Mouse (Mus musculus) brain, embryonic 18.5 days (tissue): ENCODE measurements around the gene Scfd2.

Experiments used
- DNase-seq: peaks from one replicate; pipeline ENCODE4 v3.0.0-alpha.2; 2012; ENCODE audit warnings: low read depth, low spot score

Scfd2 gene

GRCm38 (mm10) chr5:74277712-74278111 lies 253.8 kb downstream of the Scfd2 start:
- DNase-seq = peak; percentile 83

GRCm38 (mm10) chr5:74277216-74277615 lies 254.3 kb downstream of the Scfd2 start:
- DNase-seq = no peak

- DNase-seq = no peak
Measured at GRCm38 (mm10) chr5:74273313-74273712, 258.2 kb downstream of the Scfd2 start.

- DNase-seq = no peak
Measured at GRCm38 (mm10) chr5:74267736-74268369, 263.7 kb downstream of the Scfd2 start.

- no peak for DNase-seq
Measured at GRCm38 (mm10) chr5:74267196-74267595, 264.4 kb downstream of the Scfd2 start.

- no peak for DNase-seq
Measured at GRCm38 (mm10) chr5:74266476-74266819, 265.1 kb downstream of the Scfd2 start.

GRCm38 (mm10) chr5:74265601-74266475 lies 265.7 kb downstream of the Scfd2 start:
- DNase-seq = no peak

GRCm38 (mm10) chr5:74265151-74265550 lies 266.4 kb downstream of the Scfd2 start:
- DNase-seq = no peak

GRCm38 (mm10) chr5:74264541-74264940 lies 267.0 kb downstream of the Scfd2 start:
- no peak for DNase-seq

- no peak for DNase-seq
Measured at GRCm38 (mm10) chr5:74261016-74261415, 270.5 kb downstream of the Scfd2 start.

GRCm38 (mm10) chr5:74260378-74260809 lies 271.2 kb downstream of the Scfd2 start:
- no peak for DNase-seq

- no peak for DNase-seq
Measured at GRCm38 (mm10) chr5:74256705-74257104, 274.9 kb downstream of the Scfd2 start.

GRCm38 (mm10) chr5:74254996-74255395 lies 276.6 kb downstream of the Scfd2 start:
- DNase-seq = no peak

- no peak for DNase-seq
Measured at GRCm38 (mm10) chr5:74253724-74254328, 277.7 kb downstream of the Scfd2 start.

- DNase-seq = no peak
Measured at GRCm38 (mm10) chr5:74252672-74253286, 278.8 kb downstream of the Scfd2 start.

GRCm38 (mm10) chr5:74250947-74251346 lies 280.6 kb downstream of the Scfd2 start:
- DNase-seq = no peak

GRCm38 (mm10) chr5:74250308-74250707 lies 281.3 kb downstream of the Scfd2 start:
- DNase-seq = no peak

GRCm38 (mm10) chr5:74249794-74250193 lies 281.8 kb downstream of the Scfd2 start:
- no peak for DNase-seq

- DNase-seq = no peak
Measured at GRCm38 (mm10) chr5:74246971-74247370, 284.6 kb downstream of the Scfd2 start.

- no peak for DNase-seq
Measured at GRCm38 (mm10) chr5:74246453-74246852, 285.1 kb downstream of the Scfd2 start.

- DNase-seq = no peak
Measured at GRCm38 (mm10) chr5:74245641-74246145, 285.9 kb downstream of the Scfd2 start.
